Mouse (Mus musculus) limb, embryonic 10.5 days (tissue): Measurements from ENCODE around the gene Gm39115. TPM values are rescaled to one million over a fixed set of nuclear protein-coding genes. Genes with fewer than 3 reads are reported as not detected.

ENCODE experiments used
- DNase-seq: peaks from one replicate; pipeline ENCODE4 v3.0.0-alpha.2; 2017; ENCODE audit warnings: low spot score
- H3K27ac ChIP-seq: fragments of 300-500 bp; sonication (generic); 2 replicates; pipeline ENCODE4 v1.5.1; 2016; ENCODE audit warnings: mild to moderate bottlenecking
- H3K27me3 ChIP-seq: fragments of 300-500 bp; sonication (generic); 2 replicates; pipeline ENCODE4 v1.6.1; 2016; ENCODE audit warnings: low read depth, mild to moderate bottlenecking; ENCODE audit not compliant: poor library complexity, severe bottlenecking
- H3K36me3 ChIP-seq: fragments of 300-500 bp; sonication (generic); 2 replicates; pipeline ENCODE4 v1.6.1; 2016; ENCODE audit warnings: mild to moderate bottlenecking, moderate library complexity
- H3K4me1 ChIP-seq: fragments of 300-500 bp; sonication (generic); 2 replicates; pipeline ENCODE4 v1.6.1; 2016
- H3K4me3 ChIP-seq: fragments of 300-500 bp; sonication (generic); 2 replicates; pipeline ENCODE4 v1.5.1; 2016; ENCODE audit warnings: mild to moderate bottlenecking, moderate library complexity
- H3K9me3 ChIP-seq: fragments of 300-500 bp; sonication (generic); replicated peaks from 2 replicates; pipeline ENCODE4 v1.6.1; 2016; ENCODE audit warnings: mild to moderate bottlenecking
- WGBS: fragments of 180-500 bp; shearing (Covaris S2); methylation state at CpG from one replicate; pipeline ENCODE4 v1.1.7; 2016; 5-methylcytosine and 5-hydroxymethylcytosine counted together
- polyA plus RNA-seq: library from polyadenylated mRNA; unstranded; fragments of >200 nt; fragmentation: Nextera tagmentation; extraction: Ambion mirVana; gene quantifications from 2 replicates; pipeline ENCODE4 v1.2.1, GENCODE M21; 2016

The Gm39115 gene
- polyA plus RNA-seq, 1 experiment from 2014 or later, result not detected

- Histone ChIP-seq H3K27me3 (peaks cover 100% of the 10 kb centered on the region), H3K4me1 (peaks cover 44% of the 10 kb centered on the region), H3K9me3 (no peaks in the 10 kb centered on the region), H3K4me3 (no peak overlapping the region), H3K27ac (no peak overlapping the region), H3K36me3 (no peaks in the 10 kb centered on the region)
- no peak for DNase-seq
- 73% methylated on average over 1 of the region's 1 CpGs for WGBS
Measured at GRCm38 (mm10) chr7:142092991-142093390, 42.8 kb downstream of the Gm39115 start.

GRCm38 (mm10) chr7:142091848-142092247, 44.0 kb downstream of the Gm39115 start:
- peaks cover 44% of the 10 kb centered on the region for H3K4me1 ChIP-seq
- 5% methylated on average over 4 of the region's 4 CpGs for WGBS
- H3K4me3 ChIP-seq, result no peak overlapping the region
- H3K36me3 ChIP-seq, result no peaks in the 10 kb centered on the region
- H3K27me3 ChIP-seq, result peaks cover 99% of the 10 kb centered on the region
- H3K9me3 ChIP-seq, result no peaks in the 10 kb centered on the region
- DNase-seq, result no peak
- no peak overlapping the region for H3K27ac ChIP-seq

- no peaks in the 10 kb centered on the region for H3K9me3 ChIP-seq
- peaks cover 97% of the 10 kb centered on the region for H3K27me3 ChIP-seq
- no peak overlapping the region for H3K4me3 ChIP-seq
- no peak for DNase-seq
- WGBS, result 59% methylated on average over 17 of the region's 17 CpGs
- H3K36me3 ChIP-seq, result no peaks in the 10 kb centered on the region
- H3K27ac ChIP-seq, result no peak overlapping the region
- H3K4me1 ChIP-seq, result peaks cover 34% of the 10 kb centered on the region
Measured at GRCm38 (mm10) chr7:142089648-142090447, 46.0 kb downstream of the Gm39115 start.

GRCm38 (mm10) chr7:142088886-142089285, 46.9 kb downstream of the Gm39115 start:
- WGBS, result 3% methylated on average over 5 of the region's 5 CpGs
- H3K27ac ChIP-seq, result no peak overlapping the region
- DNase-seq, result peak; percentile 59
- H3K4me3 ChIP-seq, result no peak overlapping the region
- H3K4me1 ChIP-seq, result peaks cover 34% of the 10 kb centered on the region
- H3K36me3 ChIP-seq, result no peaks in the 10 kb centered on the region
- peaks cover 97% of the 10 kb centered on the region for H3K27me3 ChIP-seq
- no peaks in the 10 kb centered on the region for H3K9me3 ChIP-seq

- Histone ChIP-seq H3K4me3 (no peak overlapping the region), H3K4me1 (peaks cover 42% of the 10 kb centered on the region), H3K9me3 (no peaks in the 10 kb centered on the region), H3K27me3 (peaks cover 97% of the 10 kb centered on the region), H3K27ac (no peak overlapping the region; the same call in 1 of the 2 replicates), H3K36me3 (no peaks in the 10 kb centered on the region)
- DNase-seq, result no peak
- 67% methylated on average over 1 of the region's 1 CpGs for WGBS
Measured at GRCm38 (mm10) chr7:142087069-142087652, 48.7 kb downstream of the Gm39115 start.

DNA sequence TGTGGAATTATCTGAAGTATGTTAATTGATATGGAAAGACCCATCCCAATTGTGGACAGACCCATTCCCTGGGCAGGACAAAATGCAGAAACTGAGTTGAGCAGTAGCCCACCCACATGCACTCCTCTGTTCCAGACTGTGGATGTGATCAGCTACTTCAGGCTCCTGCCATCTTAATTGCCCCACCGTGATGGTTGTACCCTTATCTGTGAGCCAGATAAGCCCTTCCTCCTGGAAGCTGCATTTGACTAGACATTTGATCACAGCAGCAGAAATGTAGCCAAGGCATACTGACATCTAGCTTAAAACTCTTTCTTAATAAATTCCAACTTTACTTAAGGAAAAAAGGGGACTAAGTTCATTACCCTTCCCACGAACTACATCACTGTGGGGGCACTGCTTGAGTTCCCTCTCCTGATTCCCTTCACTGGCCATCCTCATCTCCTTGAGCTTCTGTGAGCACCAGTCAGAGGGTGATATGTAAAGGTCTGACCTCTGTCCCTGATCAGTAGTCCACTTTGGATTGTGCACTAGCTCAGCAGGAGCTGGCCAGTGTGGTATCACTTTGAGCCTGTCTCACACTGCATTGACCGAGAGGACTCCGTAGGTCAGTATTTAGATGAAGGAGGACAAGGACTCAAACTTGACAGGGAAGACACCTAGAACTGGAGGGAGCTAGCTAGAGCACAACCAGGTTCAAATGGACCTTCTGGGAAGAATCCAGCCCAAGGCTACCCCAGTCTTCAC, 49.5 kb downstream of the Gm39115 start:
- 80% methylated on average over 4 of the region's 4 CpGs for WGBS
- Histone ChIP-seq H3K27me3 (peaks cover 97% of the 10 kb centered on the region), H3K36me3 (no peaks in the 10 kb centered on the region), H3K4me1 (peaks cover 43% of the 10 kb centered on the region), H3K27ac (no peak overlapping the region; the same call in 1 of the 2 replicates), H3K4me3 (no peak overlapping the region), H3K9me3 (no peaks in the 10 kb centered on the region)
- DNase-seq, result no peak

Other genes with a start within 250 kb of the Gm39115 start
- gene Tollip, start 217.5 kb downstream of the Gm39115 start, polyA plus RNA-seq, result 41.1 and 45.7 TPM in 2 replicates
- 0.43 and 0.64 TPM in 2 replicates for gene Brsk2, start 186.3 kb downstream of the Gm39115 start, polyA plus RNA-seq
- gene Mob2, start 75.0 kb downstream of the Gm39115 start, polyA plus RNA-seq, result 67.8 and 74.4 TPM in 2 replicates
- 0.26 and 0.34 TPM in 2 replicates for gene Dusp8, start 40.2 kb downstream of the Gm39115 start, polyA plus RNA-seq
- not detected in 2 replicates for gene Gm45618, start 15.3 kb downstream of the Gm39115 start, polyA plus RNA-seq
- gene Gm45337, start 8.6 kb upstream of the Gm39115 start, polyA plus RNA-seq, result not detected in 2 replicates
- not detected in 2 replicates for gene Gm29735, start 21.1 kb upstream of the Gm39115 start, polyA plus RNA-seq
- gene Gm4553, start 29.7 kb upstream of the Gm39115 start, polyA plus RNA-seq, result not detected in 2 replicates
- not detected in 2 replicates for gene Krtap5-2, start 40.0 kb upstream of the Gm39115 start, polyA plus RNA-seq
- not detected in 2 replicates for gene Gm10153, start 54.4 kb upstream of the Gm39115 start, polyA plus RNA-seq
- gene Krtap5-3, start 65.3 kb upstream of the Gm39115 start, polyA plus RNA-seq, result not detected in 2 replicates
- gene Gm7579, start 75.8 kb upstream of the Gm39115 start, polyA plus RNA-seq, result not detected in 2 replicates
- not detected in 2 replicates for gene Krtap5-5, start 93.9 kb upstream of the Gm39115 start, polyA plus RNA-seq
- gene Gm40460, start 105.0 kb upstream of the Gm39115 start, polyA plus RNA-seq, result not detected in 2 replicates
- gene Gm2431, start 122.3 kb upstream of the Gm39115 start, polyA plus RNA-seq, result not detected in 2 replicates
- not detected in 2 replicates for gene Gm4559, start 138.3 kb upstream of the Gm39115 start, polyA plus RNA-seq
- not detected in 2 replicates for gene Krtap5-1, start 161.1 kb upstream of the Gm39115 start, polyA plus RNA-seq
- gene Krtap5-4, start 167.5 kb upstream of the Gm39115 start, polyA plus RNA-seq, result not detected in 2 replicates
- gene Ifitm10, start 237.7 kb upstream of the Gm39115 start, polyA plus RNA-seq, result 0.53 and 0.73 TPM in 2 replicates
- 0.63 and 1.1 TPM in 2 replicates for gene Gm49369, start 246.6 kb upstream of the Gm39115 start, polyA plus RNA-seq